Mouse (Mus musculus): ENCODE measurements around the gene Chd8. TPM values are rescaled to one million over a fixed set of nuclear protein-coding genes. Genes with fewer than 3 reads are reported as not detected.
A peak's percentile ranks its signal among the peaks of the same experiment; 100 is the strongest.

Chd8 gene
- polyA plus RNA-seq, 1 experiment, result 19.6 TPM

DNA sequence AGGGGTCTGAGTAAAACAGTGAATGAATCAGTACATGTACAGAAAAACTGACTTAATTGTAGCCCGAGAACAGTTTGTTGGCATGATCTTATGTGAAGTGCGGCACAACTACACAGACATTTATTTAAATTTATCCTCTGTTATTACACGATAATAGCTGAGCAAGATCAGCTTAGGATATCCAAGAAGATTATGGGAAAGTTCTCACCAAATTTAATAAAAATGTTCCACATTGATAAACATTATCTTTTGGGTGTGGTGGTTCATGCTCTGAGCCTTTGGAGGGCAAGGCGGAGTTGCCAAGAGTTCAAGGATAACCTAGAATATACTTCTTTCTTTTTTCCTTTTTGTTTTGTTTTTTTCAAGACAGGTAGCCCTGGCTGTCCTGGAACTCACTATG, 58.2 kb downstream of the Chd8 start:
- Histone ChIP-seq H3K36me3 (ENCODE audit: control insufficient read depth, insufficient read depth, low read length) (peaks cover 26% of the 10 kb centered on the region), H3K27me3 (ENCODE audit: control insufficient read depth, insufficient read depth, low read length) (no peaks in the 10 kb centered on the region), H3K27ac (ENCODE audit: insufficient read depth, low read depth, low read length) (no peak overlapping the region), H3K4me3 (ENCODE audit: low read depth, low read length) (no peak overlapping the region), H3K4me1 (ENCODE audit: control insufficient read depth, insufficient read depth, insufficient read length, low read length) (0 out of 2 replicates have a peak, but pooled peaks cover 2% of the 10 kb centered on the region)
- TF ChIP-seq POLR2A (IDR thresholded peaks at IDR 0.05; ENCODE audit: low read depth, low read length) (no peak), CTCF (IDR thresholded peaks at IDR 0.05; ENCODE audit: extremely low read depth, insufficient read length, insufficient replicate concordance, low read depth, low read length) (no peak)
- 88% methylated on average over 4 of the region's 4 CpGs for whole genome bisulfite sequencing

DNA sequence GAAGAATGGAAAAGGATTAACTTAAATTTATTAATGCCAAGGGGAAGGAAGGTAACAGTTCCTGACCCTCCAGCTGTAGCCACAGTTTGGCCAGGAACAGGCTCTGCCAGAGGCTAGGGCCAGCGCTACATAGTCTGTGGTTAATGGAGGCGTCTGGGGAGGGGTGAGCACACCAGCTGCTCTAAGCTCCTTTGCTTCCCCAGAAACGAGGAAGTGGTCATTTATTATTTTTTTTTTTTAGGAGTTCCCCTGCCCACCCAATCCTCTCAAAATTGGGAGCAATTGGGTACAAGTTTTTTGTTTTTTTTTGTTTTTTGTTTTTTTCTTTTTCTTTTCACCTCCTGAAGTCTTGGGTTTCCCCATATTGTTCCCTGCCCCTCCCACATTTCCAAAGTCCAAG, 59.4 kb downstream of the Chd8 start:
- Histone ChIP-seq H3K4me3 (ENCODE audit: low read depth, low read length) (no peak overlapping the region; the same call in 1 of the 2 replicates), H3K36me3 (ENCODE audit: control insufficient read depth, insufficient read depth, low read length) (peaks cover 18% of the 10 kb centered on the region), H3K27ac (ENCODE audit: insufficient read depth, low read depth, low read length) (no peak overlapping the region), H3K27me3 (ENCODE audit: control insufficient read depth, insufficient read depth, low read length) (no peaks in the 10 kb centered on the region), H3K4me1 (ENCODE audit: control insufficient read depth, insufficient read depth, insufficient read length, low read length) (0 out of 2 replicates have a peak, but pooled peaks cover 2% of the 10 kb centered on the region)
- 11% methylated on average over 3 of the region's 3 CpGs for WGBS
- TF ChIP-seq CTCF (IDR thresholded peaks at IDR 0.05; ENCODE audit: extremely low read depth, insufficient read length, insufficient replicate concordance, low read depth, low read length), result no peak
- TF ChIP-seq POLR2A (IDR thresholded peaks at IDR 0.05; ENCODE audit: low read depth, low read length), result no peak

- H3K36me3 ChIP-seq (ENCODE audit: control insufficient read depth, insufficient read depth, low read length), result peaks cover 13% of the 10 kb centered on the region
- no peaks in the 10 kb centered on the region for H3K27me3 ChIP-seq (ENCODE audit: control insufficient read depth, insufficient read depth, low read length)
- TF ChIP-seq CTCF (IDR thresholded peaks at IDR 0.05; ENCODE audit: extremely low read depth, insufficient read length, insufficient replicate concordance, low read depth, low read length), result no peak
- peak; percentile 29; the same call in 1 of the 2 replicates for TF ChIP-seq POLR2A (IDR thresholded peaks at IDR 0.05; ENCODE audit: low read depth, low read length)
- peak within 1 kb of the TSS; percentile 98 for H3K27ac ChIP-seq (ENCODE audit: insufficient read depth, low read depth, low read length)
- H3K4me3 ChIP-seq (ENCODE audit: low read depth, low read length), result peak within 1 kb of the TSS; percentile 83
- H3K4me1 ChIP-seq (ENCODE audit: control insufficient read depth, insufficient read depth, insufficient read length, low read length), result 0 out of 2 replicates have a peak, but pooled peaks cover 2% of the 10 kb centered on the region
- under 1% methylated on average over 59 of the region's 59 CpGs for WGBS
Measured at GRCm38 (mm10) chr14:52197156-52197878, 60.3 kb downstream of the Chd8 start, which contains the start of gene Supt16. TSS of gene Supt16 (minus strand) at chr14:52197416.

- Histone ChIP-seq H3K27me3 (ENCODE audit: control insufficient read depth, insufficient read depth, low read length) (no peaks in the 10 kb centered on the region), H3K4me3 (ENCODE audit: low read depth, low read length) (peak overlapping the region; percentile 83), H3K4me1 (ENCODE audit: control insufficient read depth, insufficient read depth, insufficient read length, low read length) (0 out of 2 replicates have a peak, but pooled peaks cover 2% of the 10 kb centered on the region), H3K27ac (ENCODE audit: insufficient read depth, low read depth, low read length) (peak overlapping the region; percentile 98), H3K36me3 (ENCODE audit: control insufficient read depth, insufficient read depth, low read length) (peaks cover 8% of the 10 kb centered on the region)
- TF ChIP-seq CTCF (IDR thresholded peaks at IDR 0.05; ENCODE audit: extremely low read depth, insufficient read length, insufficient replicate concordance, low read depth, low read length) (no peak), POLR2A (IDR thresholded peaks at IDR 0.05; ENCODE audit: low read depth, low read length) (no peak)
- WGBS, result under 1% methylated on average over 59 of the region's 59 CpGs
Measured at GRCm38 (mm10) chr14:52196230-52197155, 61.1 kb downstream of the Chd8 start.

GRCm38 (mm10) chr14:52195691-52196090, 61.9 kb downstream of the Chd8 start:
- WGBS, result 6% methylated on average over 3 of the region's 3 CpGs
- Histone ChIP-seq H3K36me3 (ENCODE audit: control insufficient read depth, insufficient read depth, low read length) (peaks cover 5% of the 10 kb centered on the region), H3K27ac (ENCODE audit: insufficient read depth, low read depth, low read length) (no peak overlapping the region), H3K4me3 (ENCODE audit: low read depth, low read length) (no peak overlapping the region), H3K27me3 (ENCODE audit: control insufficient read depth, insufficient read depth, low read length) (no peaks in the 10 kb centered on the region), H3K4me1 (ENCODE audit: control insufficient read depth, insufficient read depth, insufficient read length, low read length) (0 out of 2 replicates have a peak, but pooled peaks cover 2% of the 10 kb centered on the region)
- TF ChIP-seq POLR2A (IDR thresholded peaks at IDR 0.05; ENCODE audit: low read depth, low read length) (no peak), CTCF (IDR thresholded peaks at IDR 0.05; ENCODE audit: extremely low read depth, insufficient read length, insufficient replicate concordance, low read depth, low read length) (no peak)

GRCm38 (mm10) chr14:52190740-52191359, 66.7 kb downstream of the Chd8 start:
- TF ChIP-seq CTCF (IDR thresholded peaks at IDR 0.05; ENCODE audit: extremely low read depth, insufficient read length, insufficient replicate concordance, low read depth, low read length) (peak; percentile 70; the same call in 1 of the 2 replicates), POLR2A (IDR thresholded peaks at IDR 0.05; ENCODE audit: low read depth, low read length) (no peak)
- Histone ChIP-seq H3K27ac (ENCODE audit: insufficient read depth, low read depth, low read length) (no peak overlapping the region), H3K4me3 (ENCODE audit: low read depth, low read length) (no peak overlapping the region), H3K36me3 (ENCODE audit: control insufficient read depth, insufficient read depth, low read length) (no peaks in the 10 kb centered on the region; the same call in none of the 2 replicates), H3K27me3 (ENCODE audit: control insufficient read depth, insufficient read depth, low read length) (no peaks in the 10 kb centered on the region), H3K4me1 (ENCODE audit: control insufficient read depth, insufficient read depth, insufficient read length, low read length) (no peaks in the 10 kb centered on the region)

Data from small intestine, adult 2 months (tissue).